Mouse (Mus musculus): ENCODE results near the gene Trim7. TPM values are rescaled to one million over a fixed set of nuclear protein-coding genes. Genes with fewer than 3 reads are reported as not detected.
"Not testable (repeated sequence)": the region's sequence is repeated elsewhere in the genome, so short reads cannot be mapped to it uniquely, and the experiment has no call there.

Trim7 gene
- polyA plus RNA-seq, 1 experiment = 13.0 TPM

- Histone ChIP-seq H3K4me3 (ENCODE audit: control insufficient read depth, insufficient read depth, low read length) (peak overlapping the region; percentile 49), H3K27ac (ENCODE audit: control insufficient read depth, insufficient read depth, low read length) (peak overlapping the region; percentile 57; the same call in 1 of the 2 replicates), H3K27me3 (ENCODE audit: control insufficient read depth, insufficient read depth, low read length) (no peaks in the 10 kb centered on the region), H3K36me3 (ENCODE audit: control insufficient read depth, insufficient read depth, low read length) (no peaks in the 10 kb centered on the region), H3K4me1 (replicated peaks; ENCODE audit: control insufficient read depth, insufficient read depth, low read length) (peaks cover 3% of the 10 kb centered on the region; the same call in 1 of the 2 replicates)
- WGBS = 3% methylated on average over 16 of the region's 16 CpGs
- TF ChIP-seq CTCF (IDR thresholded peaks at IDR 0.05; ENCODE audit: borderline replicate concordance, control insufficient read depth, extremely low read depth, insufficient read depth, low read length, poor library complexity) = no peak
- TF ChIP-seq POLR2A (IDR thresholded peaks at IDR 0.05; ENCODE audit: control insufficient read depth, extremely low read depth, insufficient read depth, low read length, poor library complexity) = no peak
- peak; percentile 68 for DNase-seq
These were observed 37.4 kb upstream of the Trim7 start for GRCm38 (mm10) chr11:48788311-48789089.

GRCm38 (mm10) chr11:48789215-48789614 is 36.7 kb upstream of the Trim7 start:
- TF ChIP-seq POLR2A (IDR thresholded peaks at IDR 0.05; ENCODE audit: control insufficient read depth, extremely low read depth, insufficient read depth, low read length, poor library complexity) = no peak
- no peak for TF ChIP-seq CTCF (IDR thresholded peaks at IDR 0.05; ENCODE audit: borderline replicate concordance, control insufficient read depth, extremely low read depth, insufficient read depth, low read length, poor library complexity)
- H3K4me1 ChIP-seq (replicated peaks; ENCODE audit: control insufficient read depth, insufficient read depth, low read length) = peaks cover 3% of the 10 kb centered on the region; the same call in 1 of the 2 replicates
- H3K27ac ChIP-seq (ENCODE audit: control insufficient read depth, insufficient read depth, low read length) = no peak overlapping the region
- WGBS = 94% methylated on average over 5 of the region's 5 CpGs
- no peak overlapping the region for H3K4me3 ChIP-seq (ENCODE audit: control insufficient read depth, insufficient read depth, low read length)
- no peak for DNase-seq
- H3K27me3 ChIP-seq (ENCODE audit: control insufficient read depth, insufficient read depth, low read length) = no peaks in the 10 kb centered on the region
- no peaks in the 10 kb centered on the region for H3K36me3 ChIP-seq (ENCODE audit: control insufficient read depth, insufficient read depth, low read length)

- peak; percentile 83 for DNase-seq
- TF ChIP-seq CTCF (IDR thresholded peaks at IDR 0.05; ENCODE audit: borderline replicate concordance, control insufficient read depth, extremely low read depth, insufficient read depth, low read length, poor library complexity) = peak; percentile 74; the same call in 1 of the 2 replicates
- no peak for TF ChIP-seq POLR2A (IDR thresholded peaks at IDR 0.05; ENCODE audit: control insufficient read depth, extremely low read depth, insufficient read depth, low read length, poor library complexity)
- WGBS = 29% methylated on average over 20 of the region's 20 CpGs
- H3K4me3 ChIP-seq (ENCODE audit: control insufficient read depth, insufficient read depth, low read length) = no peak overlapping the region
- H3K4me1 ChIP-seq (replicated peaks; ENCODE audit: control insufficient read depth, insufficient read depth, low read length) = peaks cover 3% of the 10 kb centered on the region; the same call in 1 of the 2 replicates
- H3K36me3 ChIP-seq (ENCODE audit: control insufficient read depth, insufficient read depth, low read length) = no peaks in the 10 kb centered on the region
- H3K27me3 ChIP-seq (ENCODE audit: control insufficient read depth, insufficient read depth, low read length) = no peaks in the 10 kb centered on the region
- H3K27ac ChIP-seq (ENCODE audit: control insufficient read depth, insufficient read depth, low read length) = no peak overlapping the region
These were observed 35.7 kb upstream of the Trim7 start for GRCm38 (mm10) chr11:48789973-48790823.

GRCm38 (mm10) chr11:48790946-48791345 is 35.0 kb upstream of the Trim7 start:
- Histone ChIP-seq H3K36me3 (ENCODE audit: control insufficient read depth, insufficient read depth, low read length) (no peaks in the 10 kb centered on the region), H3K27me3 (ENCODE audit: control insufficient read depth, insufficient read depth, low read length) (no peaks in the 10 kb centered on the region), H3K4me1 (replicated peaks; ENCODE audit: control insufficient read depth, insufficient read depth, low read length) (peaks cover 3% of the 10 kb centered on the region; the same call in 1 of the 2 replicates), H3K27ac (ENCODE audit: control insufficient read depth, insufficient read depth, low read length) (no peak overlapping the region), H3K4me3 (ENCODE audit: control insufficient read depth, insufficient read depth, low read length) (no peak overlapping the region)
- no peak for TF ChIP-seq CTCF (IDR thresholded peaks at IDR 0.05; ENCODE audit: borderline replicate concordance, control insufficient read depth, extremely low read depth, insufficient read depth, low read length, poor library complexity)
- TF ChIP-seq POLR2A (IDR thresholded peaks at IDR 0.05; ENCODE audit: control insufficient read depth, extremely low read depth, insufficient read depth, low read length, poor library complexity) = no peak
- DNase-seq = no peak
- WGBS = 85% methylated on average over 8 of the region's 8 CpGs

GRCm38 (mm10) chr11:48791894-48792293 is 34.0 kb upstream of the Trim7 start:
- not testable (repeated sequence) for DNase-seq; H3K4me1 ChIP-seq (replicated peaks; ENCODE audit: control insufficient read depth, insufficient read depth, low read length); H3K27ac ChIP-seq (ENCODE audit: control insufficient read depth, insufficient read depth, low read length); H3K36me3 ChIP-seq (ENCODE audit: control insufficient read depth, insufficient read depth, low read length); H3K4me3 ChIP-seq (ENCODE audit: control insufficient read depth, insufficient read depth, low read length); H3K27me3 ChIP-seq (ENCODE audit: control insufficient read depth, insufficient read depth, low read length)
- 92% methylated on average over 9 of the region's 9 CpGs for WGBS

GRCm38 (mm10) chr11:48793184-48793583 is 32.8 kb upstream of the Trim7 start:
- 0 out of 2 replicates have a peak, but pooled peaks cover 3% of the 10 kb centered on the region for H3K4me1 ChIP-seq (replicated peaks; ENCODE audit: control insufficient read depth, insufficient read depth, low read length)
- no peaks in the 10 kb centered on the region for H3K36me3 ChIP-seq (ENCODE audit: control insufficient read depth, insufficient read depth, low read length)
- H3K27me3 ChIP-seq (ENCODE audit: control insufficient read depth, insufficient read depth, low read length) = no peaks in the 10 kb centered on the region
- no peak overlapping the region for H3K27ac ChIP-seq (ENCODE audit: control insufficient read depth, insufficient read depth, low read length)
- TF ChIP-seq POLR2A (IDR thresholded peaks at IDR 0.05; ENCODE audit: control insufficient read depth, extremely low read depth, insufficient read depth, low read length, poor library complexity) (no peak), CTCF (IDR thresholded peaks at IDR 0.05; ENCODE audit: borderline replicate concordance, control insufficient read depth, extremely low read depth, insufficient read depth, low read length, poor library complexity) (no peak)
- no peak for DNase-seq
- WGBS = 100% methylated on average over 3 of the region's 3 CpGs
- no peak overlapping the region for H3K4me3 ChIP-seq (ENCODE audit: control insufficient read depth, insufficient read depth, low read length)

All from thymus, adult 2 months (tissue).